Mouse (Mus musculus): ENCODE measurements around the gene Recql5.

- TF ChIP-seq POLR2A (IDR thresholded peaks at IDR 0.05; ENCODE audit: insufficient read depth, low read depth, low read length) (no peak), CTCF (IDR thresholded peaks at IDR 0.05; ENCODE audit: insufficient read depth, low read depth, low read length) (no peak)
These were observed 31.1 kb downstream of the Recql5 start for GRCm38 (mm10) chr11:115902177-115902576.

All from olfactory bulb, adult 2 months (tissue).